Mouse (Mus musculus) myocyte (in vitro differentiated cells): ENCODE results near the gene Gata3.

Experiments used
- CEBPB ChIP-seq: IDR thresholded peaks from 2 replicates; pipeline ENCODE4 v1.6.1; 2011; ENCODE audit warnings: mild to moderate bottlenecking, moderate library complexity; ENCODE audit not compliant: poor library complexity, insufficient read depth, severe bottlenecking
- MYOD1 ChIP-seq, 3 experiments: IDR thresholded peaks; one replicate each; pipeline ENCODE4 v1.6.1; 2011; ENCODE audit warnings: control low read depth in 2 of 3, low read depth in 2 of 3, mild to moderate bottlenecking in 2 of 3, moderate library complexity in 1 of 3; ENCODE audit not compliant: insufficient read length in 2 of 3, control insufficient read depth in 1 of 3
- POLR2A ChIP-seq: IDR thresholded peaks from one replicate; pipeline ENCODE4 v1.6.1; 2011; ENCODE audit warnings: low read depth, mild to moderate bottlenecking, control low read depth, moderate library complexity; ENCODE audit not compliant: insufficient read length
- POLR2AphosphoS2 ChIP-seq: IDR thresholded peaks from one replicate; pipeline ENCODE4 v1.6.1; 2011; ENCODE audit warnings: low read depth, control low read depth; ENCODE audit not compliant: insufficient read length

DNA sequence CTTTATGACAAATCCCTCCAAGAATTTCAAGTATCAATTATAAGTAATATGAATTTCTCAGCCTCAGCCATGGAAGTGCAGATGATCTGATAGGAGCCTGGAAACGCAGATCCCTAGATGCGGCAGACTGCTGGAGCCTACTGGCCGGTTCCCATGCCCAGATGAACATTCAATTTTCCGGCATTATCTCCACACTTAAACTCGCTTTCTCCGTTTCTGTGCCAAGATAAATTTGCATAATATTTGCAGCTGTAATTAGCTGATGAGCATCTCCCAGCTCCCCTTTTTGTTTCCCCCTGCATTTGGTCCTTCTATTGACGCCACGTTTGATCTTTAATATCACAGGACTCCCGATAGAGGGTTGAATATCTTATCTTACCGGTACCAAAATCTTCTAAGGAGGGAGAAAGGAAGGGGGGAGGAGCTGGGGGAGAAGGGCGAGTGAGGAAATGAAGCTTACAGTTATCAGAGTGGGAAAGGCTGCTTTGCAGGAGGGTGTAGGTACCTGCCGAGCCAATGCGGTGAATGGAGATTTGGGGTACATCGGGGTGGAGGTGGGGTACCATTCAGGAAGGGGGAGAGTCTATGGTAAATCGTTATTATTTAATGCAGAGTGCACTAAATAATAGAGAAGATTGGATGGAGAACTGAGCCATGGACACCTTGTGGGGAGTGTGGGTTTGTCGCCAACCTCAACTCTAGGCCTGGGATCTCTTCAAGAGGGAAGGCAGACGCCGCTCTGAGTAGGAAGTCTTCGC lies 5.2 kb upstream of the Gata3 start:
- no peak for TF ChIP-seq POLR2A
- no peak for TF ChIP-seq MYOD1 (IDR thresholded peaks at IDR 0.05; ENCODE audit: control insufficient read depth in 1 of 3, insufficient read length in 2 of 3, low read depth in 2 of 3)
- TF ChIP-seq POLR2AphosphoS2, result no peak
- TF ChIP-seq CEBPB, result no peak
